Mouse (Mus musculus) mature B cell (primary cell): ENCODE results near the gene Pcsk2.

ENCODE experiments used
- in situ Hi-C: fragments of 300-500 bp; cut with MboI; formaldehyde crosslinking; loops from 2 replicates; pipeline ENCODE4 v1.14.3; 2019

Pcsk2 gene

GRCm38 (mm10) chr2:143732501-143732900 lies 186.5 kb downstream of the Pcsk2 start:
- in situ Hi-C loops: no loop called here

- in situ Hi-C loops: no loop called here
Measured at GRCm38 (mm10) chr2:143735442-143735841, 189.5 kb downstream of the Pcsk2 start.

- in situ Hi-C loops: no loop called here
Measured at GRCm38 (mm10) chr2:143739475-143740226, 193.7 kb downstream of the Pcsk2 start.

GRCm38 (mm10) chr2:143742436-143742835 lies 196.5 kb downstream of the Pcsk2 start:
- in situ Hi-C loops: no loop called here

GRCm38 (mm10) chr2:143743081-143743480 lies 197.1 kb downstream of the Pcsk2 start:
- in situ Hi-C loops: no loop called here

- in situ Hi-C loops: no loop called here
Measured at GRCm38 (mm10) chr2:143752051-143752788, 206.3 kb downstream of the Pcsk2 start.

- in situ Hi-C loops: no loop called here
Measured at GRCm38 (mm10) chr2:143776448-143776847, 230.5 kb downstream of the Pcsk2 start.

GRCm38 (mm10) chr2:143780310-143780709 lies 234.4 kb downstream of the Pcsk2 start:
- in situ Hi-C loops: no loop called here

- in situ Hi-C loops: no loop called here
Measured at GRCm38 (mm10) chr2:143789911-143790310, 244.0 kb downstream of the Pcsk2 start.

- in situ Hi-C loops: no loop called here
Measured at GRCm38 (mm10) chr2:143795858-143796257, 249.9 kb downstream of the Pcsk2 start.

GRCm38 (mm10) chr2:143796335-143797013 lies 250.5 kb downstream of the Pcsk2 start:
- in situ Hi-C loops: no loop called here

- in situ Hi-C loops: no loop called here
Measured at GRCm38 (mm10) chr2:143801097-143801496, 255.1 kb downstream of the Pcsk2 start.

- in situ Hi-C loops: no loop called here
Measured at GRCm38 (mm10) chr2:143806140-143806923, 260.4 kb downstream of the Pcsk2 start.

GRCm38 (mm10) chr2:143806924-143807664 lies 261.1 kb downstream of the Pcsk2 start:
- in situ Hi-C loops: no loop called here

GRCm38 (mm10) chr2:143808789-143809188 lies 262.8 kb downstream of the Pcsk2 start:
- in situ Hi-C loops: no loop called here

- in situ Hi-C loops: no loop called here
Measured at GRCm38 (mm10) chr2:143812262-143812661, 266.3 kb downstream of the Pcsk2 start.

GRCm38 (mm10) chr2:143813461-143813860 lies 267.5 kb downstream of the Pcsk2 start:
- in situ Hi-C loops: no loop called here

- in situ Hi-C loops: loop anchor here (10.0 kb wide), 1 partner anchor 153 kb away; no protein-coding TSS in a partner anchor
Measured at GRCm38 (mm10) chr2:143831645-143832044, 285.7 kb downstream of the Pcsk2 start.

- in situ Hi-C loops: loop anchor here (10.0 kb wide), 1 partner anchor 152 kb away; no protein-coding TSS in a partner anchor
Measured at GRCm38 (mm10) chr2:143832721-143833120, 286.8 kb downstream of the Pcsk2 start.

GRCm38 (mm10) chr2:143834082-143834481 lies 288.1 kb downstream of the Pcsk2 start:
- in situ Hi-C loops: loop anchor here (10.0 kb wide), 1 partner anchor 151 kb away; no protein-coding TSS in a partner anchor

- in situ Hi-C loops: loop anchor here (10.0 kb wide), 1 partner anchor 149 kb away; no protein-coding TSS in a partner anchor
Measured at GRCm38 (mm10) chr2:143835820-143836219, 289.9 kb downstream of the Pcsk2 start.
